Mouse (Mus musculus) lung, postnatal 4 days (tissue): ENCODE data around the gene Dock4.

Experiments
- DNase-seq, 2 experiments: peaks; one replicate each; pipeline ENCODE4 v3.0.0; 2021

Gene Dock4

GRCm38 (mm10) chr12:40893741-40894140 lies 448.0 kb downstream of the Dock4 start:
- no peak for DNase-seq

GRCm38 (mm10) chr12:40894695-40895094 lies 448.9 kb downstream of the Dock4 start:
- DNase-seq, result no peak
